Mouse (Mus musculus) spleen, postnatal 0 days (tissue): ENCODE data around the gene Ogg1. TPM values are rescaled to one million over a fixed set of nuclear protein-coding genes. Genes with fewer than 3 reads are reported as not detected.

Source experiments
- polyA plus RNA-seq: library from polyadenylated mRNA; unstranded; fragments of >200 nt; fragmentation: Nextera tagmentation; extraction: Ambion mirVana; gene quantifications from 2 replicates; pipeline ENCODE4 v1.2.1, GENCODE M21; 2015

The Ogg1 gene
- polyA plus RNA-seq, result 8.0 and 9.3 TPM in 2 replicates

GRCm38 (mm10) chr6:113326533-113327315 is at the start of gene Ogg1:
Gene Ogg1, plus strand, starts transcription at chr6:113326972.

DNA sequence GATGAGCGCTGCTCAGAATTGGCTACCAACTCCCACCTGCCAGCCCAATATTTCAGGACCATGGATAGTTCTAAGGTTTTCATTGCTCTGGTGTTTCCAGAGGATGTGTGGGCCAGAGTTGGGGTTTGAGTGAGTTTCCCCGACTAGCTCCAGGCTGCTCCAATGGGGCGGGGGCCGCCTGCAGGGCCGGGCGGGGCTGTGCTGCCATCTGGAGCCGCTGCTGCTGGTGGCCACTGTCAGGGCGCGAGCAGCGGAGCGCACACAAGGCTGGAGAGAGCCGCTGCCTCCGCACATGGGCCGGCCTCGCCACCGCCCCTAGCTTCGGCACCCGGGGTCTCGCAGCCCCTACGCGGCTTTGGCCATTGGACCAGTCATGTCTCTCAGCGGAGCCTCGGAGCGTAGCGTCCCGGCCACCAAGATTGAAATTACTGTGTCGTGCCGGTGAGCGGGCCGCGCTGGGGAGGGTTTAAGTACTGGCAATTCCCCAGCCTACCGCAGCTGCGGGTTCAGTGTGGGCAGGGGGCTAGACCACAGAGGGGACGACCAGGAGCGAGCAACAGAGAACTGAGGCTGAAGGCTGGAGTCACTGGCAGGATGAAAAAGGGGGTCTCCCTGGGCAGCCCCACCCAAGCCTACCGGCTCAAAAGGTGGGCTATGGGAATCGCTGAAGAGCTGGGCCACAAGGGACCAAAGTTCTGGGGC is 44.5 kb upstream of the Ogg1 start, which contains the start of gene Cpne9:
TSS of gene Cpne9 (plus strand) at position 207 of the 702 bp plus-strand sequence.

DNA sequence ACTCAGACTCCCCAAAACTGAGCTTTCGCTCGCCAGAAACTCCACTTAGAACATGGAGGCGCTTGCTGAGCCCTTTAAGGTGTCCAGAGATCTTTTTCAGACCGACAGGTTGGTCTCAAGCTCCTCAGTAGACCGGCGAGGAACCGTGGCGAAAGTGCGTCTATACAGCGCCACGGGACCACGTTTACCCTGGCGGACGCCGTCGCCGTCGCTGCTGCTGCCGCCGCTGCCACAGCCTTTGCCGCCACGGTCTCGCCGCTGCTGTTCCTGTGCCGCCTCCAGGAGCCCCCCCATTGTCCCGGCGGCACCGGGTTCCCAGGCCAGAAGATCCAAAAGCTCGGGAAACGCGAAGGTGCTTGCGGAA is 19.8 kb upstream of the Ogg1 start, which contains the start of gene Brpf1:
TSS of gene Brpf1 (plus strand) at position 152 of the 364 bp plus-strand sequence.

GRCm38 (mm10) chr6:113343177-113344092 is 16.7 kb downstream of the Ogg1 start, which contains the start of gene Camk1:
Gene Camk1, minus strand, starts transcription at chr6:113343984.

GRCm38 (mm10) chr6:113377496-113378385 is 51.0 kb downstream of the Ogg1 start, which contains the start of the genes Tada3 and Arpc4:
Gene Tada3, minus strand, starts transcription at chr6:113377883.
Gene Arpc4, plus strand, starts transcription at chr6:113378115.

Other genes starting within 250 kb of the Ogg1 start
- 28.1 and 31.6 TPM in 2 replicates for gene Setd5, start 249.6 kb upstream of the Ogg1 start, polyA plus RNA-seq
- gene Lhfpl4, start 131.6 kb upstream of the Ogg1 start, polyA plus RNA-seq, result 0.25 and 0.49 TPM in 2 replicates
- gene Mtmr14, start 89.1 kb upstream of the Ogg1 start, polyA plus RNA-seq, result 15.5 and 19.6 TPM in 2 replicates
- gene Cpne9, start 44.7 kb upstream of the Ogg1 start, polyA plus RNA-seq, result 0.06 TPM in 1 of 2 replicates, not detected in the other
- 9.4 and 10.9 TPM in 2 replicates for gene Brpf1, start 19.8 kb upstream of the Ogg1 start, polyA plus RNA-seq
- gene Camk1, start 17.0 kb downstream of the Ogg1 start, polyA plus RNA-seq, result 32.5 and 44.0 TPM in 2 replicates
- gene Tada3, start 50.9 kb downstream of the Ogg1 start, polyA plus RNA-seq, result 22.3 and 24.9 TPM in 2 replicates
- gene Arpc4, start 51.1 kb downstream of the Ogg1 start, polyA plus RNA-seq, result 304 and 358 TPM in 2 replicates
- 2.3 and 3.7 TPM in 2 replicates for gene Ttll3, start 62.3 kb downstream of the Ogg1 start, polyA plus RNA-seq
- gene Rpusd3, start 92.4 kb downstream of the Ogg1 start, polyA plus RNA-seq, result 11.3 and 11.5 TPM in 2 replicates
- not detected in 2 replicates for gene Cidec, start 108.8 kb downstream of the Ogg1 start, polyA plus RNA-seq
- 38.3 and 39.6 TPM in 2 replicates for gene Jagn1, start 115.6 kb downstream of the Ogg1 start, polyA plus RNA-seq
- gene Il17re, start 131.5 kb downstream of the Ogg1 start, polyA plus RNA-seq, result 1.2 and 1.5 TPM in 2 replicates
- 4.9 and 6.2 TPM in 2 replicates for gene Il17rc, start 144.5 kb downstream of the Ogg1 start, polyA plus RNA-seq
- 4.4 and 7.4 TPM in 2 replicates for gene Creld1, start 156.3 kb downstream of the Ogg1 start, polyA plus RNA-seq
- gene Prrt3, start 175.0 kb downstream of the Ogg1 start, polyA plus RNA-seq, result 0.05 and 0.11 TPM in 2 replicates
- 53.2 and 56.0 TPM in 2 replicates for gene Emc3, start 204.7 kb downstream of the Ogg1 start, polyA plus RNA-seq
- gene Fancd2, start 204.7 kb downstream of the Ogg1 start, polyA plus RNA-seq, result 11.9 and 15.6 TPM in 2 replicates